Mouse (Mus musculus) induced T-regulatory cell, adult 2 months (primary cell): ENCODE data around the gene Mrtfb.
A peak's percentile ranks its signal among the peaks of the same experiment; 100 is the strongest.

Experiments
- DNase-seq: peaks from one replicate; pipeline ENCODE4 v3.0.0-alpha.2; 2012; ENCODE audit warnings: low read depth

The Mrtfb gene

DNA sequence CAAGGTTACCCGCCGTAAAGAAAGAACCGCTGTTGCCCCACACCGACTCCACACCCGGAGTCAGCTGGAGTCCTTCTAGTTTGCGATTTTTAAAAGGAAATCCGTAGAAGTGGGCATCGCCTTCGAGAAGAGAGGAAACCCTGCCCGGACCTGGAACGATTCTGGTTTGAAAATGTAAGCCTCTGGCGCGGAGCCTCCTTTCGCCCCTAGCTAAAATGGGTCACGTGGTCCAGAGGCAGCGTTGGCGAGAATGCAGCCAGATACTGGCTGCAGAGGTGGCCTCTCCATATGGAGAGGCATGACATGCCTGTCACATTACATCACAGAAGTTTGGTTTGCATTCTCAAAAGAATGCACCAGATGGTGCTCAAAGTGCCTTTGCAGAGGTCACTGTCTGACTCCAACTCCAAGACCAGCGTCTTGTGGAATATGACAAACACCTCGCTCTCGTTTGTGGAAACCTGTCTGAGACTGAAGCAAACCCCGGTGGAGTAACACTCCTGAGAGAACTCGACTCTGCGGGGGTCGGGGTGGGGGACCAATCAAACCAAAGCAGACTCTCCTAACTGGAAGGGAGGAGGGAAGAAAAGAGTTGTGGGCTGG lies 181.6 kb downstream of the Mrtfb start:
- DNase-seq, result peak; percentile 62

DNA sequence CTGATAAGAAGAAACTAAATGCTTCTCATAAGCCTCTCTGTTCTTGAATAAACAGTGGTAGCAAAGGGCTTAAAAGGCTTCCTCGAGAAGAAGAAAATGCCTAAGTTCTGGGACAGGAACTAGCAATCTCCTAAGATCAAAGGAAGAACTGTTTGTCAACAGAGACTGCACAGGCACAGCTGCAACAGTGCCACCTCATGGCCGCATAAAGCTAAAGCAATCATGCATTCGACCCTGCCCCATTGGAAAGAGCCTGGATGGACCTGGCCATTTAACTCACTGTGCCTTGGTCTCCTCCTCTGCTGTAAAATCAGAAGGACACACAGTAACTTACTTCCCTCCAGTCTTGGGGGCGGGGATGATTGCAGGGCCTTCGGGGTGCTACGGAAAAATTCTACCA lies 184.2 kb downstream of the Mrtfb start:
- DNase-seq, result peak; percentile 80

DNA sequence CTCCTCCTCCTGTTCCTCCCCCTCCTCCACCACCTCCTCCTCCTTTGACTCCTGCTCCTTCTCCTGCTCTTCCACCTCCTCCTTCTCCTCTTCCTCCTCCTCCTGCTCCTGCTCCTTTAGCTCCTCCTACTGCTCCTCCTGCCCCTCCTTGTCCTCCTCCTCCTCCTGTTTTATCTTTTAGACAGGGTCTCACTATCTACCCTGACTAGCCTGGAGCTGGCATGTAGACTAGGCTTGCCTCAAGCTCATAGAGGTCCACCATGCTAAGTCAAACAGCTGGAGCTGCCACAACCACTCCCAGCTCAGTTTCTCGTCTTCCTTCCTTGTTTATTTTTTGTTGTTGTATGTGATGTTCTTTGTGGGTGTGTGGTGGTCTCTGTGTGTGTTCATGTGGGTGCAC lies 187.5 kb downstream of the Mrtfb start:
- DNase-seq, result no peak

DNA sequence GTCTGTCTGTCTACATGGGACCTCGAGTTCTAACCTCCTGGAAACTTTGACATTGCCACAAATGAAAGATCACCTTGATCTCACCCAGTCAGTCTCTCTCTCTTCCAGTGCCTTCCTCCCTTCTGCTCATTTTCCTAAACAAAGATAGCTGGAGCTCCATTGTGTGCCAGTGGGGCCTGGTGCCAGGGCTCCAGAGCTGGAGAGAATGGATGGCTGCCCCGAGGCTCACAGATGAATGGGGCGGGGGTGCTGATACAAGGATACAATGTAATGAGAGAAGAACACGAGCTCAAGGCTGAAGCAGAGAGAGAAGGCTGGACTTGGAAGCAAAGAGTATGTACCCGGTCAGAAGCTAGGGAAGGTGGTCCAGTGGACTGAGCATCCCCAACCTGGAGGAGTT lies 189.2 kb downstream of the Mrtfb start:
- DNase-seq, result no peak

DNA sequence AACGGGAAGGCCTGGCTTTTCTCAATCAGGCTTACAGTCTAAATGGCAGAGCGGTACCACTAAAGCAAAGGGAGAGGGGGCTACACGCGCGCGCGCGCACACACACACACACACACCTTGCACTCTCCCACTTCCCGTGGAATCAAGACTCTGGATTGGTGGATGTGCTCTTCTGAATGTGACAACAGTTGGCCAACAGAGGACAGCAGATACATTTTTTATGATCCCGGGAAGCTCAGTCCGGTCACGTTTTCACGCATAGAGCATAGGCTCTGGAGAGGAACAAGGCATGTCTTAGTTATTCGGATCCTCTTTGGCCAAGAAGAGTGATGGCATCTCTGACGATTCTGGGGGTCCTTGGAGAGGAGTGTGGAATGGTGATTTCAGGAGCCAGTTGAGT lies 190.2 kb downstream of the Mrtfb start:
- no peak for DNase-seq

DNA sequence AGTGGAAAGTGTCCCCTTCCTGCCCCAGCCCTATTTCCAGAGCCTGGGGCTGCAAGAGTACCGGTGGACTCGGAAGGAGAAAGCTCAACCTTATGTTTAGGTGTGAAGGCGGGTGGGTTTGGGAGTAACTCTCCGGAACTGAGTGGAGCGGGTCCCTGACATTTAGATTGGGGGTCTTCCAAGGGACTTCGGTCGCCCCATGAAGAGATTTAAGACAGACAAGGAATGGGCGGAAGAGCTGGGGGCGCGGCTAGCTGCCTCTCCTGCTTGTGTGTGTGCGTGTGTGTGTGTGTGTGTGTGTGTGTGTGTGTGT lies 190.6 kb downstream of the Mrtfb start:
- no peak for DNase-seq

DNA sequence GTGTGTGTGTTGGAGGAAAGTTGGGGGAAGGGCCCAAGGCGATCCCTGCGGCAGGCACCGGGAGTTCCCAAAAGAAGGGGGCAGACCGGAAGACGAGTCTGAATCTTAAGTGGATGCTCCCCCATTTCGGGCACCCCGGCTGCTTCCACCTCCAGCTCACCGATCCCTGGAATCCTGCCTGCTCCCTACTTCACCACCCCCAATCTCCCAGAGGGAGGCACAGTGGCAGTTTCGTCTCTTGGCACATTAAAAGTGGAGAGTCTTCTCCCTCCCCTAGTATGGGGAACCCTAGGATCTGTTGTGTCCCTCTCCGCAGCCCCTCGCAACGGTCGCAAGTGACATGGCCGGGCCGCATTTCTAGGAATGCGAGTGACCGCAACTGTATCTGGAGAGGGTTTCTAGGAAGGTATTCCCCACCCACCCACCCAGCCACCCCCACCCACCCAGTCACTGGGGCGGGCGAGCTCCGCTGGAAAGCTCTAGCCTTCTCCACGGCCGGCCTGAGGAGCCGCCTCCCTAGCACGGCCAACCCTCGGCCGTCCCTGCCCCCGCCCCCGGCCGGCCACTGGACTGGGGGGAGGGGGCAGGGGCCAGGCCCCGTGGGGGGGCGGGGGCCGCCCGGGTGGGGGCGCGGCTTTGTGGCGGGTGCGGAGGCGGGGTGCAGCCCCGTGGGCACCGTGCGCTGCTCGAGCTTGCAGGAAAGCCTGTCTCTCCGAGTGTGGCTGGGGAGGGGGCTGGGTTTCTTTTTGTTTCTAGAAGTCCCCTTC lies 191.2 kb downstream of the Mrtfb start:
- DNase-seq, result peak; percentile 36

DNA sequence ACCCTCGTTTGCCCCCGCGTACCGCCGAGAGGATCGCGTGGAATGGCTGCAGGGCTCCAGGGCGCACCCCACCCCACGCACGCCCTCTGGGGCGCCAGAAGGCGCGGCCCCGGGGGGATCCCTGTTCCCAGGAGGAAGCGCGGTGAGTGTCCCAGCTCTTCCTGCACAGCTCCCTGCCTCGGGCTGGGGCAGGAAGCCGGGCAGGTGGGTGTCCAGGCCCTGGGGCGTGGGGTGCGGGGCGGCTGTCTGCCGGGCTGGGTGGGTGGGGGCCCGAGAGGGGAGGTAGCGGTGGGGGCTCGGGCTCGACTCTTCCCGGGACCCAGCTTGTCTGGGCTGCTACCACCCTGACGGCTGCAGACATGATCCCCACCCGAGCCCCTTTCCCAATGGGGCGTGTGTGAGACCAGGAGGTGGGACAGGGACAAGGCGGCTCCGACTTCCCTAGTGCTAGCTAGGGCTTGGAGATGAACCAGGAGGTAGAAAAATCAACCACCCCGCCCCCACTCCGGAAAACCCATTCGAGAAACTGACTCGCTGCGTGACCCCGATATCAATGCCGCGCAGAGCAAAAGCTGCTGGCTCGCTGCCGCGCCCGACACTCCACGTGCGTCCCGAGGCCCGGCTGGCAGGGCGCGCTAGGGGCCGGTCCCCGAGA lies 191.9 kb downstream of the Mrtfb start:
- DNase-seq, result peak; percentile 28

DNA sequence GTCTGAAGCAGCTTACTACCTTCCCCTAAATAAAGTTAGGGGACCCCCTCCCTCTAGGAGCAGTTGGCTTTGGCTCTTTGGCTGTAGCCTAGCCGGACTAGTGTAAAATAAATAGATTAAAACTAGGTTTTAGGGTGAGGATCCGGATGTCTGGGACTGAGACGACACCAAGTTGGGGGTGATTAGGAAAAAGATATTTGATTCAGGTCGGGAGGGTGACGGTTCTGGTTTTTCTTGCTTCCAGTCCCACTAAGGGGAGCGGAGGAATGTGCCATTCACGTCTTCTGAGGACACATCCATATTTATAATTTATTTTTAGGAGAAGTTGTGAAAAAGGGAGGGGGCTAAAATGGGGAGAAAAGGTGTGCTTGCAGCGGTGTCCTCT lies 192.4 kb downstream of the Mrtfb start:
- no peak for DNase-seq

DNA sequence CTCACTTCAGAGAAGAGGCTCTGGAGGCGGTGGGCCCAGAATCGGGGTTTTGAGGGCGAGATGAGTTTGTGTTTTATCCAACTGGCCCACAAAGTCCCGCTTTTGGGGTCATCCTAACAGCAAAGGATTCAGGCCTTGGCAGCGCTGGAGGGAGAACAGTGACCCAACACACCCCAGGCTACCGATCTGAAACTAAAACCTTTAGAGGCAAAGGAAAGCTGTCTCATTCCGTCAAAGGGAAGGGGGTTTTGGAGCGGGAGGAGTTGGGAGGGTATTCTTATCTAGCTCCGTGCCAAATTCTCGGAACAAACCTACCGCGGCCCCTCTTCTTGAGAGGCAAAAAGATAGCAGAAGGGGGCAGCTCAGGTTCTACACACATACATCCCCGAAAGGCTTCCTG lies 193.2 kb downstream of the Mrtfb start:
- DNase-seq, result no peak

DNA sequence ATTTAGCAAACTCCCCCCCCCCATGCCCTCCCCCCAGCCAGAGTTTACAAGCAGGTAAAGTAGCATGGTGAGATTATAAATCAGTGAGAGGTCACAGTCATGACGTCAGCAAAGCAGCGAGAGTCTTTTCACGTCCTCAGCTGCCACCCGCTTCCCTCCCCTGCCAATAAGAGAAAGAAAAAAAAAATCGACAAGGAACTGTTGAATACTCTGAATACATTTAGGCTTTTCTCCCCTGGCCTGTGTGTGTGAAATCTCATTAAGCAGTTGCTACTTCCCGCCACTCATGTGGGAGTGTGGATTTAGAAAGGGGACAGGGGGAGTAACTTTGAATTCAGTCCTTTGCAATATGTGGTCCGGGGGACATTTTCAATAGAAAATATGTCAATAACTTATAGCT lies 194.6 kb downstream of the Mrtfb start:
- no peak for DNase-seq

DNA sequence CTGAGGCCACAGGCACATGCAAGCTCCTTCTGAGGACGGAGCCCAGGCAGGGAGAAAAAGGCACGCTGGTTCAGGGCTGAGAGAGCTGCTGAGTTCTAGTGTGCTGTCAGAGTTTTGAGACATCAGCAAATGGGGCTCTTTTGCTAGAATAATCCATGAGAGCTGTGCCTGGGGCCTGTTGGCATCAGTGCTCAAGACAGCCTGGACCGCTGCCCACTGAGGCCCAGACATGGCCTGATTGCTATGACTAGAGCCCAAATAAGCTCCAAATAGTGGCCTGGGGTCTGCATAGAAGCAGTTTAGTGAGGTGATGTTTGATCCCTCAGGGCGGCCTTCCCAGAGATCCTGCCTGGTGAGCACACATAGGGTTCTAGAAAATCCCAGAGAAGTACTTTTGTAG lies 195.7 kb downstream of the Mrtfb start:
- DNase-seq, result no peak

DNA sequence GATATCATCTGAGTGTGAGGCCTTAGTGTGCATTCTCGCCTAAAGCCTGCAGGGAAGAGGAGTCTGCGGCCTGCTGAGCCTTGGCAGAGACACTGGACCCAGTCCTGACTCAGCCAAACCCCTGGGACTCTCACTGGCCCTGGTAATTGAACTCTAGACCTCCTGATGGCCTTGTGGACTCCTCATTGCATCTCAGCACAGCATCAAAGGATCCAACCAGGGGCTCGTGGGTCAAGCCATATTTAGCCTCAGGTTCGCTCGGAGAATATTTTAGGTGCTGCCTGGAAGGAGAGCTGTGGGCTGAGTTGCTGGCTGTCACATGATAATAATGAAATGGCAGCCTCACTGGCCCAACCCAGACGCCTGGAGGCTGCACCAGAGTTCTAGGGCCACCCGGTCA lies 196.4 kb downstream of the Mrtfb start:
- DNase-seq, result no peak

DNA sequence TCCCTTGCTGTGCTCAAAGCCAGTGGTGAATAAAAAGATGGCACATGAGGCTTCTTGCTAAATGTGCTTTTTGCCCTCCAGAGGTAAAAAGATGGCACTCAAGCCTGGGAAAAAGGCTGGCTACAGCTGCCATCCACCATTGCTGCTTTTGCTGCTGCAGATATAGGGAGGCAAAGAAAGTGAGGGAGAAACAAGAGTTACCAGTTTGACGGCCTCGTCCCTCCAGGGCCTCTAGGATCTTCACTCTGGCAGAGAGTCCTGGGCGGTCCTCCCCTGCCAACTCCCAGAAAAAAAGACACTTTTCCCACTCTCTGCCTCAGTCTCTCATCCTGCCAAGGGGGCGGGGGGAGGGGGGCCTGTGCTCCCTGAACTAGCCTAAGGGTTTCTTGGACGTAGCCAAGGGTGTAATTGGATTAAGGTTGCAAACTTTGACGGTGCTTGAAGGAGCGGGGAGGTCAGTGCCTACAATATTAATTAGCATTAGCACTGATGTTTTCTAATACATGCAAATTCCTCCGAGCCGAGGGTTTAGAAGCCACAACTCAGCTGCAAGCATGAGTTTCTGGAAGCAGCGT lies 197.8 kb downstream of the Mrtfb start:
- no peak for DNase-seq

DNA sequence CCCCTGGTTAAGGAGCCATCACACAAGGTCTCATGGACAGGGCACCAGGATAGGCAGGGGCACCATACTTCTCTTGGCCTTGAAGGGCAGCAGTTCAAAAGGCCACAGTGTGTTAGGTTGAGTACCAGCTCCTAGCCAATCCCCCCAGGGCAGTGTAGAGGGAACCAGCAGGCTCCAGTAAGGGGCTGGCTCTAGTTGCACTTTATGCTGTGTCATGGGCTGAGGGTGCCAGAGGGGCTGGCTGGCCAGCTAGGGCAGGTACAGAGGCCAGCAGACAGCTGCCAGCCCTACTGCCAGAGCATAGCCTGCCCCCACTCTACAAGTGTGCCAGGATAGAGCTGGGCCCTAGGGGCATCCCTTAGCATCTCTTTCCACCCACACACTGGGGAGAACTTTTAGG lies 199.3 kb downstream of the Mrtfb start:
- no peak for DNase-seq

DNA sequence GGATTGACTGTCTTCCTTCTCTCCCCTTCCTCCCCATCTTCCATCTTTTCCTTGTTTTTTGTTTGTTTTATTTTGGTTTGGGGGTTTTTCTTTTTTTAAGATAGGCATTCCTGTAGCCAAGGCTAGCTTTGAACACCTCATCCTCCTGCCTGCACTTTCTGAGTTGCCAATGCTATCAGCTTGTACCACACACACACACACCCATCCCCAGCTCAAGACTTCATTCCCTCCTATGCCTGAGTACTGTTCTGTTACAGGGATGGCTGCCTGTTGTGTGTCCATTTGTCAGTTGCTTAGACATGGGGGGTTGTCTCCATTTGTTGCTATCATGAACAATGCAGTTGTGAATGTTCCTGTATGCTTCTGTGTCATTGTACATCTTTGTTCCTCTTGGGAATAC lies 202.3 kb downstream of the Mrtfb start:
- DNase-seq, result no peak

DNA sequence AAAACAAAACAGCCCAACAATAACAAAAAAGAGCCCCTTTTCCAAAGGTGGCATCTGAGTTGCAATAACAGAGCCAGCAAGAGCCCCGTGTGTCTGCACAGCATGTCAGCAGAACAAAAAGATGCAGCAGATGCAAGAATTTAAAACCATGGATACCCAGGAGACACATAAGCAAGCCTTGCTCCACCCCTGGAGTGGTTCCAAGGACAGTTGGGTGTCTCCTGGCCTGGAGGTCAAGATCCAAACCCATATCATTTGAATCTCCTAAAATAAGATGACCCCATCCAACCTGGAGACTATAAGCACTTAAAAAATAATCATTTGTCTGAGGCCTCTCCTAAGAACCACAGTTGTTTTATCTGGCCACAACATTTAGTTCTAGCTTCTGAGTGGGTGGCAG lies 203.8 kb downstream of the Mrtfb start:
- DNase-seq, result no peak

DNA sequence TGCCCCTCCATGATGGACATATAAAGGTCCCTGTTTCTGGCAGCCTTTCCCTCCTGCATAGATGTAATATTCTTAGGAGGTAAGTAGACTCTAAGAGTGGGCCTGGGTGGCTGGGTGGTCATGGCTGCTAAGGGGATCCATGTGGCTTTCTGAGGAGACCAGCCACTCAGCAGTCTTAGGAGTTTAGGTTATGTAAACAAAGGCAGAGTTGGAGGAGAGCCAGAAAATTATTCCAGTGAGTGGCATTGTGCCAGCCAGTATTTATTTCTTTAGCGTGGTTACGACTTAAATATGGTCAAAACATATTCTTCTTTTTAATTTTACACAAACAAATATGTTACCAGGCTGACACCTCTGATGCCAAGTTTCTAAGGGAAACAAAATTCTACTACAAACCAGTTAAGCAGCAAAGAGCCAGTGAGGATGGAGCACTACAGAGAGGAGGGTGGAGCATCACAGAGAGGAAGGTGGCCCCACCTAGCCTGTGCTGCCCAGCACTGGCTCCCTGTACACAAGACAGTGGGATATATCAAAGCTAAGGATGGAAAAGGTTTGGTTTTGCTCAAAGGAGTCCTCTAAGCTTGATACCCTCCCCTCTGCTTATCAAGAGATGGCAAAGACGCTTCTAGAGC lies 204.6 kb downstream of the Mrtfb start:
- no peak for DNase-seq

DNA sequence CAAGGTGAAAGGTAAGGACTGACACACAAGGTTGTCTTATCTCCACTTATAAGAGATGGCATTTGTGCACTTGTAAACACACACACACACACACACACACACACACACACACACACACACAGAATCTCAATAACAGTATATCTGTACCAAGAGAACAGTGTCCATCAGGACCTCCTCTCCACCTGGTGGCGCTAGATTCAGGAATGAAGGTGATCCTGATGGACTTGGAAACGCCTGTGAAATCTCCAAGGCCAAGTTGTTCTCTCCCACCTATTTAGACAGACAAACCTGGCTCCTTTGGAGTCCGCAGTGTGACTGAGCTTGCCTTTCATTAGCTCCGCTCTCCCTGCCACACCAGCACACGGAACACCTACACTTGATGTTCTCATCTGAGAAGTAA lies 208.4 kb downstream of the Mrtfb start:
- DNase-seq, result no peak
